Mouse (Mus musculus): ENCODE data around the gene Sdccag8.

DNA sequence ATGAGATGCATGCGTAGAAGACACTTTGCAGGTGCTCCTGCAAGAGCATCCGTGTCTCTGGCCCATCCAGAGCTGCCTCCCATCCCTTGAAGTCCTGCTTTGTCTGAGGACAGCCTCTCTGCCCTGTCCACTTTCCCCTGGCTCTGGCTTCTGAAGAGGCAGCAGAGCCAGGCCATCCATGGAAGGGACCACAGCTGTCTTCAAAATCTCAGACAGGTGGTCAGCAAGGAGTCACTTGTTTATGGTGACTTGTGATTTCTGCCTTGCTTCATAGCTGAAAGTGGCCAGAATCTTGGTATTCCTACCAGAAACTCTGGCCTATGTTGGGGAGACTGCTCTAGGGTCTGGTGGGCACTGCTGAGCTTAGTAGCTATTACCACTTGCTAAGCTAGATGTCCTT lies 202.3 kb downstream of the Sdccag8 start:
- no peak for TF ChIP-seq CTCF (IDR thresholded peaks at IDR 0.05; ENCODE audit: low read depth)
- no peak for TF ChIP-seq EP300 (IDR thresholded peaks at IDR 0.05; ENCODE audit: low read depth)

All from heart, postnatal 0 days (tissue).